Mouse (Mus musculus) kidney, embryonic 15.5 days (tissue): Measurements from ENCODE around the gene Phc2. TPM values are rescaled to one million over a fixed set of nuclear protein-coding genes. Genes with fewer than 3 reads are reported as not detected.
A peak's percentile ranks its signal among the peaks of the same experiment; 100 is the strongest.

Source experiments
- ATAC-seq: fragments of 200-750 bp; cut with Nextera tagmentation; replicated peaks from 2 replicates; pipeline ENCODE4 v1.8.0; 2017; ENCODE audit warnings: moderate TSS enrichment; ENCODE audit not compliant: low FRiP score
- H3K27ac ChIP-seq: fragments of 300-500 bp; sonication (generic); 2 replicates; pipeline ENCODE4 v1.5.1; 2015; ENCODE audit warnings: mild to moderate bottlenecking, inconsistent platforms
- H3K27me3 ChIP-seq: fragments of 300-500 bp; sonication (generic); 2 replicates; pipeline ENCODE4 v1.6.1; 2015; ENCODE audit warnings: inconsistent platforms
- H3K36me3 ChIP-seq: fragments of 300-500 bp; sonication (generic); 2 replicates; pipeline ENCODE4 v1.6.1; 2015; ENCODE audit warnings: inconsistent platforms
- H3K4me1 ChIP-seq: fragments of 300-500 bp; sonication (generic); 2 replicates; pipeline ENCODE4 v1.6.1; 2015; ENCODE audit warnings: inconsistent platforms
- H3K4me2 ChIP-seq: fragments of 300-500 bp; sonication (generic); 2 replicates; pipeline ENCODE4 v1.6.1; 2015; ENCODE audit warnings: moderate library complexity, mild to moderate bottlenecking, inconsistent platforms
- H3K4me3 ChIP-seq: fragments of 300-500 bp; sonication (generic); replicated peaks from 2 replicates; pipeline ENCODE4 v1.5.1; 2015; ENCODE audit warnings: mild to moderate bottlenecking, inconsistent platforms
- H3K9ac ChIP-seq: fragments of 300-500 bp; sonication (generic); 2 replicates; pipeline ENCODE4 v1.6.1; 2015; ENCODE audit warnings: mild to moderate bottlenecking, inconsistent platforms
- H3K9me3 ChIP-seq: fragments of 300-500 bp; sonication (generic); replicated peaks from 2 replicates; pipeline ENCODE4 v1.6.1; 2016; ENCODE audit warnings: inconsistent platforms
- WGBS: fragments of 180-500 bp; shearing (Covaris S2); methylation state at CpG from one replicate; pipeline ENCODE4 v1.1.7; 2015; ENCODE audit warnings: mixed read lengths; 5-methylcytosine and 5-hydroxymethylcytosine counted together
- polyA plus RNA-seq: library from polyadenylated mRNA; unstranded; fragments of >200 nt; fragmentation: Nextera tagmentation; extraction: Ambion mirVana; gene quantifications from 2 replicates; pipeline ENCODE4 v1.2.1, GENCODE M21; 2015

Phc2 gene
- polyA plus RNA-seq, 1 experiment from 2014 or later: 40.3 TPM

- no peaks in the 10 kb centered on the region for H3K9me3 ChIP-seq
- no peaks in the 10 kb centered on the region for H3K27me3 ChIP-seq
- H3K4me1 ChIP-seq: peaks cover 37% of the 10 kb centered on the region
- no peaks in the 10 kb centered on the region for H3K36me3 ChIP-seq
- no peak overlapping the region for H3K4me3 ChIP-seq
- peak overlapping the region; percentile 83 for H3K27ac ChIP-seq
- H3K4me2 ChIP-seq: no peak overlapping the region
- WGBS: 26% methylated on average over 2 of the region's 2 CpGs
- ATAC-seq: no peak
- no peak overlapping the region for H3K9ac ChIP-seq
Measured at GRCm38 (mm10) chr4:128618963-128619362, 35.5 kb upstream of the Phc2 start.

GRCm38 (mm10) chr4:128620572-128620971 is 33.9 kb upstream of the Phc2 start:
- 74% methylated on average over 6 of the region's 6 CpGs for WGBS

GRCm38 (mm10) chr4:128621109-128621508 is 33.4 kb upstream of the Phc2 start:
- no peaks in the 10 kb centered on the region for H3K36me3 ChIP-seq
- H3K4me1 ChIP-seq: peaks cover 32% of the 10 kb centered on the region
- no peaks in the 10 kb centered on the region for H3K9me3 ChIP-seq
- H3K9ac ChIP-seq: no peak overlapping the region
- H3K27ac ChIP-seq: no peak overlapping the region
- no peak for ATAC-seq
- H3K27me3 ChIP-seq: no peaks in the 10 kb centered on the region
- no peak overlapping the region for H3K4me3 ChIP-seq
- 88% methylated on average over 8 of the region's 8 CpGs for WGBS
- H3K4me2 ChIP-seq: no peak overlapping the region

More at GRCm38 (mm10) chr4:128620572-128620971, 33.9 kb upstream of the Phc2 start:
- Histone ChIP-seq H3K27me3 (no peaks in the 10 kb centered on the region), H3K4me1 (peaks cover 37% of the 10 kb centered on the region), H3K4me3 (no peak overlapping the region), H3K4me2 (no peak overlapping the region), H3K27ac (no peak overlapping the region), H3K9me3 (no peaks in the 10 kb centered on the region), H3K36me3 (no peaks in the 10 kb centered on the region), H3K9ac (no peak overlapping the region)
- ATAC-seq: no peak

- Histone ChIP-seq H3K4me3 (no peak overlapping the region), H3K4me1 (peaks cover 46% of the 10 kb centered on the region), H3K9ac (no peak overlapping the region), H3K27me3 (no peaks in the 10 kb centered on the region), H3K4me2 (no peak overlapping the region), H3K9me3 (no peaks in the 10 kb centered on the region), H3K27ac (peak overlapping the region; percentile 89), H3K36me3 (no peaks in the 10 kb centered on the region)
- no peak for ATAC-seq
- WGBS: 47% methylated on average over 7 of the region's 7 CpGs
Measured at GRCm38 (mm10) chr4:128635451-128635850, 19.1 kb upstream of the Phc2 start.

- no peak overlapping the region for H3K4me2 ChIP-seq
Measured at GRCm38 (mm10) chr4:128635894-128636585, 18.5 kb upstream of the Phc2 start.

GRCm38 (mm10) chr4:128637250-128637649 is 17.3 kb upstream of the Phc2 start:
- Histone ChIP-seq H3K4me2 (0 out of 2 replicates have a peak overlapping the region, but pooled peaks have one; percentile 14), H3K27ac (peak overlapping the region; percentile 89), H3K36me3 (no peaks in the 10 kb centered on the region), H3K4me1 (peaks cover 56% of the 10 kb centered on the region), H3K4me3 (no peak overlapping the region), H3K27me3 (no peaks in the 10 kb centered on the region), H3K9ac (no peak overlapping the region), H3K9me3 (no peaks in the 10 kb centered on the region)
- 13% methylated on average over 11 of the region's 11 CpGs for WGBS
- peak; percentile 44; the same call in 1 of the 2 replicates for ATAC-seq

More at GRCm38 (mm10) chr4:128635894-128636585, 18.5 kb upstream of the Phc2 start:
- Histone ChIP-seq H3K4me3 (no peak overlapping the region), H3K9ac (no peak overlapping the region), H3K4me1 (peaks cover 49% of the 10 kb centered on the region), H3K36me3 (no peaks in the 10 kb centered on the region), H3K27me3 (no peaks in the 10 kb centered on the region), H3K9me3 (no peaks in the 10 kb centered on the region), H3K27ac (peak overlapping the region; percentile 89)
- ATAC-seq: peak; percentile 56
- WGBS: 32% methylated on average over 10 of the region's 10 CpGs

GRCm38 (mm10) chr4:128638265-128638923 is 16.1 kb upstream of the Phc2 start:
- no peaks in the 10 kb centered on the region for H3K36me3 ChIP-seq
- no peaks in the 10 kb centered on the region for H3K9me3 ChIP-seq
- H3K27me3 ChIP-seq: no peaks in the 10 kb centered on the region
- H3K4me1 ChIP-seq: peaks cover 64% of the 10 kb centered on the region
- H3K4me3 ChIP-seq: no peak overlapping the region
- peak overlapping the region; percentile 89 for H3K27ac ChIP-seq
- no peak overlapping the region for H3K4me2 ChIP-seq
- WGBS: 81% methylated on average over 18 of the region's 18 CpGs
- no peak for ATAC-seq
- H3K9ac ChIP-seq: no peak overlapping the region

- H3K4me2 ChIP-seq: no peak overlapping the region
- peak overlapping the region; percentile 65 for H3K27ac ChIP-seq
- no peaks in the 10 kb centered on the region for H3K36me3 ChIP-seq
- H3K4me1 ChIP-seq: peaks cover 58% of the 10 kb centered on the region
- H3K27me3 ChIP-seq: no peaks in the 10 kb centered on the region
- H3K9me3 ChIP-seq: no peaks in the 10 kb centered on the region
- H3K9ac ChIP-seq: no peak overlapping the region
- WGBS: 13% methylated on average over 23 of the region's 23 CpGs
- peak; percentile 30; the same call in 1 of the 2 replicates for ATAC-seq
- H3K4me3 ChIP-seq: no peak overlapping the region
Measured at GRCm38 (mm10) chr4:128641766-128642717, 12.5 kb upstream of the Phc2 start.

GRCm38 (mm10) chr4:128645896-128646295 is 8.6 kb upstream of the Phc2 start:
- no peak for ATAC-seq
- peak overlapping the region; percentile 14 for H3K27ac ChIP-seq

GRCm38 (mm10) chr4:128646762-128647161 is 7.7 kb upstream of the Phc2 start:
- Histone ChIP-seq H3K4me3 (no peak overlapping the region), H3K9me3 (no peaks in the 10 kb centered on the region), H3K36me3 (no peaks in the 10 kb centered on the region), H3K9ac (no peak overlapping the region), H3K4me2 (0 out of 2 replicates have a peak overlapping the region, but pooled peaks have one; percentile 15), H3K27ac (peak overlapping the region; percentile 54; the same call in 1 of the 2 replicates), H3K27me3 (no peaks in the 10 kb centered on the region), H3K4me1 (peaks cover 61% of the 10 kb centered on the region)
- no peak for ATAC-seq
- WGBS: 7% methylated on average over 7 of the region's 7 CpGs

More at GRCm38 (mm10) chr4:128645896-128646295, 8.6 kb upstream of the Phc2 start:
- 55% methylated on average over 6 of the region's 6 CpGs for WGBS
- Histone ChIP-seq H3K36me3 (no peaks in the 10 kb centered on the region), H3K4me2 (no peak overlapping the region), H3K9me3 (no peaks in the 10 kb centered on the region), H3K4me1 (peaks cover 63% of the 10 kb centered on the region), H3K4me3 (no peak overlapping the region), H3K27me3 (no peaks in the 10 kb centered on the region), H3K9ac (no peak overlapping the region)

GRCm38 (mm10) chr4:128648567-128649255 is 5.8 kb upstream of the Phc2 start:
- ATAC-seq: peak; percentile 37; the same call in 1 of the 2 replicates
- H3K4me1 ChIP-seq: peaks cover 62% of the 10 kb centered on the region
- H3K27ac ChIP-seq: peak overlapping the region; percentile 62; the same call in 1 of the 2 replicates
- no peaks in the 10 kb centered on the region for H3K27me3 ChIP-seq
- H3K9me3 ChIP-seq: no peaks in the 10 kb centered on the region
- H3K9ac ChIP-seq: no peak overlapping the region
- H3K4me3 ChIP-seq: no peak overlapping the region
- no peak overlapping the region for H3K4me2 ChIP-seq
- 42% methylated on average over 8 of the region's 8 CpGs for WGBS
- no peaks in the 10 kb centered on the region for H3K36me3 ChIP-seq
